Mouse (Mus musculus) cerebellum, postnatal 4 days (tissue): Measurements from ENCODE around the gene Hist1h2ap.
"Not testable (repeated sequence)": the region's sequence is repeated elsewhere in the genome, so short reads cannot be mapped to it uniquely, and the experiment has no call there.

Experiments used
- DNase-seq, 2 experiments: peaks; one replicate each; pipeline ENCODE4 v3.0.0; 2022; ENCODE audit warnings: low spot score in 2 of 2, mixed read lengths in 1 of 2

The Hist1h2ap gene

GRCm38 (mm10) chr13:21810073-21810472 lies 23.2 kb downstream of the Hist1h2ap start, which contains the start of the genes Hist1h2bq and Hist1h2ao:
Hist1h2bq (minus strand) TSS chr13:21810197.
Hist1h2ao (plus strand) TSS chr13:21810465.
- DNase-seq, result not testable (repeated sequence)

GRCm38 (mm10) chr13:21803058-21803457 lies 30.2 kb downstream of the Hist1h2ap start:
- DNase-seq, result not testable (repeated sequence)

- not testable (repeated sequence) for DNase-seq
Observed at GRCm38 (mm10) chr13:21797163-21797562, 36.1 kb downstream of the Hist1h2ap start.

- no peak for DNase-seq
Observed at GRCm38 (mm10) chr13:21795584-21795983, 37.7 kb downstream of the Hist1h2ap start.

GRCm38 (mm10) chr13:21790601-21791283 lies 42.6 kb downstream of the Hist1h2ap start:
- DNase-seq, result no peak

- no peak for DNase-seq
Observed at GRCm38 (mm10) chr13:21789925-21790324, 43.4 kb downstream of the Hist1h2ap start.

- no peak for DNase-seq
Observed at GRCm38 (mm10) chr13:21787760-21788593, 45.3 kb downstream of the Hist1h2ap start.

GRCm38 (mm10) chr13:21786899-21787629 lies 46.2 kb downstream of the Hist1h2ap start, which contains the start of the genes Hist1h2an and Hist1h2bp:
Hist1h2an (minus strand) TSS chr13:21787218.
Hist1h2bp (plus strand) TSS chr13:21787461.
- DNase-seq, result peak; percentile 34 to 84

GRCm38 (mm10) chr13:21786189-21786898 lies 47.0 kb downstream of the Hist1h2ap start:
- DNase-seq, result no peak

- no peak for DNase-seq
Observed at GRCm38 (mm10) chr13:21784311-21784710, 49.0 kb downstream of the Hist1h2ap start.

GRCm38 (mm10) chr13:21783734-21784161 lies 49.6 kb downstream of the Hist1h2ap start:
- DNase-seq, result peak in 1 of 2 experiments; percentile 9

- peak in 1 of 2 experiments; percentile 42 for DNase-seq
Observed at GRCm38 (mm10) chr13:21783255-21783617, 50.1 kb downstream of the Hist1h2ap start, which contains the start of gene Hist1h3i. Hist1h3i (minus strand) TSS chr13:21783370.
